Mouse (Mus musculus) lung, adult 2 months (tissue): ENCODE results near the gene Sipa1l3.

Experiments
- CTCF ChIP-seq: fragments of 200-500 bp; IDR thresholded peaks from 2 replicates; pipeline ENCODE4 v1.5.1; 2011; ENCODE audit warnings: mild to moderate bottlenecking, low read length, control low read depth; ENCODE audit not compliant: insufficient read depth
- POLR2A ChIP-seq: fragments of 200-500 bp; IDR thresholded peaks from 2 replicates; pipeline ENCODE4 v1.6.1; 2011; ENCODE audit warnings: low read depth, mild to moderate bottlenecking, control low read depth, low read length, borderline replicate concordance; ENCODE audit errors: extremely low read depth

DNA sequence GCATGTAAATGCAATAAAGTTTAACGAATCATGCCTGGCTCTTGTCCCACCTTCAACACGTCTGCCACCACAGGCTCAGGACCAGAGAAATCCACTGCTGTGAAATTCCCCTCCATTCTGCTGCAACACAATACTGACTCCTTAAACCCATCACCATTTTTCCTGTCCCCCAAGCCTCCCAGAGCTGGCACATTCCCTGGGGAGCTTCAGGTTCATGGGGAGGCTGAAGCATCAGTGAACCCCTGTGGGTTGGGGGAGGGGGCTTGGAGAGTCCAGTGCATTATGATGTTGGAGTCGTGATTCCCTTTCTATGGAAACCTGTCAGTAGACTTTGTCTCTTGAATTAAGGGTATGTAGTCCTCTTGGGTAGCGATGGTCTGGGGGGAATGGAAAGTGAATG lies 37.8 kb upstream of the Sipa1l3 start:
- no peak for TF ChIP-seq CTCF
- TF ChIP-seq POLR2A = no peak
